Comparison of ENCODE assay signal across 10 mouse cellular contexts in genomic region chr1:32959316-32959715, GRCm38 (mm10).
"Had no signal": no experiment of that assay in that cellular context is flagged by ENCODE, and none has a peak within 500 bp of the region (broad histone marks: within the 10 kb centered on the region; RNA-seq: fewer than 3 reads in every experiment).

No protein-coding gene starts in this region.

- DNase-seq: kidney, adult 2 months; kidney, postnatal 14 days; liver; liver, embryonic 13.5 days; liver, postnatal 0 days; lung, postnatal 14 days; right cerebral cortex, adult 18-20 months; right cerebral cortex, postnatal 4 days; spleen, adult 18-20 months; thymus, postnatal 36 days had no signal
